ENCODE assay signal across 8 mouse cellular contexts in genomic region chrX:7658031-7658784, GRCm38 (mm10). TPM values are rescaled to one million over a fixed set of nuclear protein-coding genes. Genes with fewer than 3 reads are reported as not detected.
DNase-seq lines count a peak whose midpoint lies in the region; ATAC-seq lines count a peak whose summit lies in the region.

No protein-coding gene starts in this region.

- peak; percentile 72 for DNase-seq in NIH3T3 (ENCODE audit: low read depth)
- peak; percentile 42 for DNase-seq in embryonic facial prominence, embryonic 10.5 days (ENCODE audit: low spot score)
- DNase-seq in kidney, postnatal 25 days, result peak; percentile 84
- no peak for DNase-seq in right cerebral cortex, adult 2 months (ENCODE audit: low spot score in 2 of 2)
- no peak for DNase-seq in cerebellum, postnatal 10 days
- no peak for DNase-seq in c-Kit-positive CD71-positive TER-119-positive erythroid progenitor cells, embryonic 14.5 days (ENCODE audit: low spot score)

- H3K9ac ChIP-seq in heart, embryonic 16.5 days (ENCODE audit: low read length), result peak overlapping the region; percentile 78

- no peaks in the 10 kb centered on the region for H3K27me3 ChIP-seq in embryonic facial prominence, embryonic 10.5 days (replicated peaks; ENCODE audit: low read depth, poor library complexity, severe bottlenecking)
- H3K27me3 ChIP-seq in heart, embryonic 16.5 days (ENCODE audit: control insufficient read depth, insufficient read depth, low read length), result no peaks in the 10 kb centered on the region

- peaks cover 4% of the 10 kb centered on the region; the same call in 1 of the 2 replicates for H3K9me3 ChIP-seq in embryonic facial prominence, embryonic 10.5 days
- H3K9me3 ChIP-seq in heart, embryonic 16.5 days (replicated peaks; ENCODE audit: control insufficient read depth, low read length), result no peaks in the 10 kb centered on the region

- 19% methylated on average over 15 of the region's 15 CpGs for WGBS in embryonic facial prominence, embryonic 10.5 days
- 20% methylated on average over 15 of the region's 15 CpGs for WGBS in heart, embryonic 16.5 days

- peaks cover 21% of the 10 kb centered on the region for H3K4me1 ChIP-seq in embryonic facial prominence, embryonic 10.5 days
- H3K4me1 ChIP-seq in heart, embryonic 16.5 days (ENCODE audit: control insufficient read depth, insufficient read depth, low read length), result peaks cover 14% of the 10 kb centered on the region

- H3K4me2 ChIP-seq in heart, embryonic 16.5 days (ENCODE audit: low read depth, low read length), result peak overlapping the region; percentile 69

- ATAC-seq in heart, embryonic 16.5 days (replicated peaks; ENCODE audit: extremely low read depth, insufficient read depth, low FRiP score), result peak; percentile 33
- ATAC-seq in megakaryocyte progenitor cell, adult 5-6 weeks (replicated peaks; ENCODE audit: poor library complexity), result peak; percentile 36; the same call in 1 of the 2 replicates

- no peaks in the 10 kb centered on the region for H3K36me3 ChIP-seq in embryonic facial prominence, embryonic 10.5 days (replicated peaks)
- peaks cover 2% of the 10 kb centered on the region; the same call in 1 of the 2 replicates for H3K36me3 ChIP-seq in heart, embryonic 16.5 days (ENCODE audit: control insufficient read depth, insufficient read depth)

- H3K4me3 ChIP-seq in embryonic facial prominence, embryonic 10.5 days, result peak overlapping the region; percentile 60
- peak overlapping the region; percentile 69 for H3K4me3 ChIP-seq in heart, embryonic 16.5 days (ENCODE audit: low read length)

- peak overlapping the region; percentile 77 for H3K27ac ChIP-seq in embryonic facial prominence, embryonic 10.5 days (replicated peaks)
- H3K27ac ChIP-seq in heart, embryonic 16.5 days (ENCODE audit: low read length), result peak overlapping the region; percentile 87

RNA-seq across cellular contexts. Expression of gene Prickle3, which starts 1.1 kb away (rescaled TPM):
- 4.1 and 4.2 TPM in 2 replicates for polyA plus RNA-seq in embryonic facial prominence, embryonic 10.5 days (2016; fragmentation: Nextera tagmentation; extraction: Ambion mirVana)
- 10.0 and 10.5 TPM in 2 replicates for polyA plus RNA-seq in heart, embryonic 16.5 days (2015; fragmentation: Nextera tagmentation; extraction: Ambion mirVana)
- 3.9 and 4.8 TPM in 2 replicates for total RNA-seq in megakaryocyte progenitor cell, adult 5-6 weeks (2015)
- 4.1 and 6.0 TPM in 2 replicates for total RNA-seq in megakaryocyte progenitor cell, adult 5-6 weeks (2017)

RNA-seq across cellular contexts. Expression of gene Plp2, which starts 13.0 kb away (rescaled TPM):
- polyA plus RNA-seq in embryonic facial prominence, embryonic 10.5 days (2016; fragmentation: Nextera tagmentation; extraction: Ambion mirVana), result 49.7 TPM in 2 replicates
- 142 and 150 TPM in 2 replicates for polyA plus RNA-seq in heart, embryonic 16.5 days (2015; fragmentation: Nextera tagmentation; extraction: Ambion mirVana)
- 115 and 133 TPM in 2 replicates for total RNA-seq in megakaryocyte progenitor cell, adult 5-6 weeks (2015)
- total RNA-seq in megakaryocyte progenitor cell, adult 5-6 weeks (2017), result 26.4 and 37.1 TPM in 2 replicates

RNA-seq across cellular contexts. Expression of gene Syp, which starts 19.9 kb away (rescaled TPM):
- polyA plus RNA-seq in embryonic facial prominence, embryonic 10.5 days (2016; fragmentation: Nextera tagmentation; extraction: Ambion mirVana), result 9.3 and 9.7 TPM in 2 replicates
- 0.95 and 1.4 TPM in 2 replicates for polyA plus RNA-seq in heart, embryonic 16.5 days (2015; fragmentation: Nextera tagmentation; extraction: Ambion mirVana)
- not detected in 2 replicates for total RNA-seq in megakaryocyte progenitor cell, adult 5-6 weeks (2015)
- total RNA-seq in megakaryocyte progenitor cell, adult 5-6 weeks (2017), result 0.46 and 0.54 TPM in 2 replicates

RNA-seq across cellular contexts. Expression of gene Magix, which starts 22.8 kb away (rescaled TPM):
- polyA plus RNA-seq in embryonic facial prominence, embryonic 10.5 days (2016; fragmentation: Nextera tagmentation; extraction: Ambion mirVana), result 0.09 TPM in 1 of 2 replicates, not detected in the other
- polyA plus RNA-seq in heart, embryonic 16.5 days (2015; fragmentation: Nextera tagmentation; extraction: Ambion mirVana), result 0.60 and 1.1 TPM in 2 replicates
- total RNA-seq in megakaryocyte progenitor cell, adult 5-6 weeks (2015), result not detected in 2 replicates
- not detected in 2 replicates for total RNA-seq in megakaryocyte progenitor cell, adult 5-6 weeks (2017)

RNA-seq across cellular contexts. Expression of gene Gpkow, which starts 38.7 kb away (rescaled TPM):
- 40.2 and 40.3 TPM in 2 replicates for polyA plus RNA-seq in embryonic facial prominence, embryonic 10.5 days (2016; fragmentation: Nextera tagmentation; extraction: Ambion mirVana)
- polyA plus RNA-seq in heart, embryonic 16.5 days (2015; fragmentation: Nextera tagmentation; extraction: Ambion mirVana), result 33.2 and 33.5 TPM in 2 replicates
- total RNA-seq in megakaryocyte progenitor cell, adult 5-6 weeks (2015), result 26.8 and 28.2 TPM in 2 replicates
- 19.2 and 24.4 TPM in 2 replicates for total RNA-seq in megakaryocyte progenitor cell, adult 5-6 weeks (2017)

Comparison
In these comparisons a context has a peak if more than half of its experiments do, and no peak if none do; other contexts are left out.
1. DNase-seq: peak in NIH3T3 (single experiment), embryonic facial prominence, embryonic 10.5 days (single experiment) and kidney, postnatal 25 days (2 of 2); none in right cerebral cortex, adult 2 months (0 of 2), cerebellum, postnatal 10 days (0 of 2) and c-Kit-positive CD71-positive TER-119-positive erythroid progenitor cells, embryonic 14.5 days (single experiment).